Mouse (Mus musculus) right cerebral cortex, postnatal 36 days (tissue): Measurements from ENCODE around the gene Sem1.
"Not testable (repeated sequence)": the region's sequence is repeated elsewhere in the genome, so short reads cannot be mapped to it uniquely, and the experiment has no call there.

Experiments
- DNase-seq, 2 experiments: peaks; one replicate each; pipeline ENCODE4 v3.0.0; 2022; ENCODE audit warnings: low spot score in 2 of 2, mixed read lengths in 1 of 2

Sem1 gene

DNA sequence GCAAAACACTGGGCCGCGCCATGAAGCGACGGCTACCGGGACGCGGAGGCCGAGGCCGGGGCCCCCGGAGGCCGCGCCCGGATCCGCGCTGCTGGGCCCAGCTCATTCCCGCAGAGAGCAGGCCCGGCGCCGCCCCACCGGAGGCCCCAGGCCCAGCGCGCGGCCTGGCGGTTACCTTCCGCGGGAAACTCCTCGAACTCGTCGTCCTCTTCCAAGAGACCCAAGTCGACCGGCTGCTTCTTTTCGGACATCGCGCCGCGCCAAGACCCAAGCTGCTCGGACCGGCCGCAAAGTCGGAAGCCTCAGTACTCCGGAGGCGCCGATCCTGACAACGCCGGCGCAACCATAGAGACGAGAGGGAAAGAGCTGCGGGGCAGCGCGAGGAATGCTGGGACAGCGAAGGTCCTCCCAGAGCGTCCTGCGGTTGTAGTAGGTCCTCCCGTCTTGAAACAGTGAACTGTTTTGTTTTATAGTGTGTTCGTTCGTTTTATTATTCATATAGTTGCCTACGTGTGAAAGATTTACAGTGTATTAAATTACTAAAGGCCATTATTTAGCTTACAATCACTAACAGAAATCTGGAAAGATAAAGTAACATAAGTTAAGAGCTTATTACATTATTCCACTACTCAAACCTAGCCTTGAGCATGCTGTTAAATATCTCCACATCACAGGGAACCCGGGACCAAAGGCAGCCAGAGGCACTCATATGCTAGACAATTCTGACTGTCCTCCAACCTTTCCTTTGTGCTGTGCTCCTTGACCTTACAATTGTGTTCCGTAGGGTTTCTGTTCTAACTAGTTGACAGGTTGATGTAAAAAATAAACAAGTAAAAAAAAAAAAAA is at the start of gene Sem1:
Gene Sem1 (minus strand): TSS at position 360 of the 846 bp plus-strand sequence.
- DNase-seq: peak; percentile 84 to 86

GRCm38 (mm10) chr6:6622846-6623749 is 44.6 kb upstream of the Sem1 start:
- DNase-seq: no peak

DNA sequence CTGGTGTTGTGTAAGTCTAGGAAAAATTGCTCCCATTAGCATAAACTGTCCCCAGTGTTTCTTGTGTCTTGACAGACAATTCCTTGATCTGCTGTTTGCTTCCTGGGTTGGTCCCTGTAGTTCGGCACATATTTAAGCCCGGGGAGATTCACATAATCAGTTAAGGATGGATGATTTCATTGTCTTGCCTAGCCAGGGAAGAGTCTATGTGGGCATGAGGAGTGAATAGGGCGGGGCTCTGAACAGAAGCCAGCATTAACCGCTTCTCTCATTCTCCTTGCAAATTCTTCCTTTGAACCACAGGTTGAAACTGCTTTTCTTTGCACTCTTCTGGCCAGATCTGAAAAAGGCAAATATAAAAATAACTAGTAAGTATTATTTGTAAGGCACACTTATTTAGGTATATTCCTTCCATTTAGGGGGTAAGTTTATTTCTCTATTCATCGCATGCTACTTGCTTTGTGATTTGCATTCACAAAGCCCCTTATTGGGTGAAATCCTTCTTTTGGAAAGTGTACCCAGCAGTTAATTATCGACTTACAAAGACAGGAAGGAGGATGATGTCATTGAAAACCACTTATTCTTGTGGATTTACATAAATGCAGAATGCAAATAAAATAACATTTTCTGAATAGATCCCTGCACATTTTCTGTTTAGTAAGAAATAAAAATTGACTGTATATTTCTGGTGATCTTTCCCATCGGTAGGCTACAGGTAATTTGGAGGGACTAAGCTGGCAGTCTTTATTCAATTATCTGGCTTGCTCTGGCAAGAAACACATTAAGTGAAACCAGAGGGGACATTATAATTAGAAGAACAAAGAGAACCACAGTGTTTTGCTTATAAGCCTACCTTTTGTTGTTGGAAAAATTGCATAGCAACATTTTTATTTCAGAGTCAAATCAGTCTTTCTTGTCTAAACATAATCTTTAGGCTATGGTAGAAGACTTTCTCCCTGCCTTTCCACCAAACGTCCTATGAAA is 25.4 kb upstream of the Sem1 start:
- DNase-seq: no peak

DNA sequence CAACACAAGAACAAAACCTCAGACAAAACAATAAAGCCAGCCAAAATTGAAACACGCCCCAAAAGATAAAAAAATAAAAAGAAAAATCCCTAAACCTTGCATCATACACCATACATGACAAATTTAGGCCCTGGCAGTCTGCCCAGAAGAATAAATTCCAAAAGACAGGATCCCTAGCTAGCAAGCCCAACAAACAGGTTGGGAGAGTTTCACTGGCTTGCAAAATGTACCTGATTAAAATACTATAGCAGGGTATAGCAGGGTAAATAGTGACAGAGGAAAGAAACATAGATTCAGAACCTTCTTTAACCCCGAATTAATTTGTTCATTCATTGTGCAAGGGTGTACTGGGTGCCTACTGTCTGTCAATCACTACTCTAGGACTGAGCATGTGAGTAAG is 7.8 kb upstream of the Sem1 start:
- DNase-seq: no peak

DNA sequence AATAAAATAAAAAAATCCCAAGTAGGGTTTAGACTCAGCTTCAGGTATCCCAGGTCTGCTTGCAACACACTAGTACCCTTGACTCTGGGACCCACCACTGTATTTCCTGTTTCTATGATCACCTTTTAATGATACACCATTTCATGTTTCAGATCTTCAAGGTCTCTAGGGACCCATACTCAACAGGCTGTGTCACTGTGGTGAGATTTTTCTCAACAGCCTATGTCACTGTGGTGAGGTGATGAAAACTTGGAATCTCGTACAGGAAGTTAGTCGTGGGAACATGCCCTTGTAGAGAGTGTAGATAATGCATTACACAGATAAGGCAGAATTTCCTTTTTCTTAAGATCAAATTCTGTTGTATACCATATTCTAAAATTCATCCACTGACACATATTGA is 3.4 kb upstream of the Sem1 start:
- DNase-seq: no peak

DNA sequence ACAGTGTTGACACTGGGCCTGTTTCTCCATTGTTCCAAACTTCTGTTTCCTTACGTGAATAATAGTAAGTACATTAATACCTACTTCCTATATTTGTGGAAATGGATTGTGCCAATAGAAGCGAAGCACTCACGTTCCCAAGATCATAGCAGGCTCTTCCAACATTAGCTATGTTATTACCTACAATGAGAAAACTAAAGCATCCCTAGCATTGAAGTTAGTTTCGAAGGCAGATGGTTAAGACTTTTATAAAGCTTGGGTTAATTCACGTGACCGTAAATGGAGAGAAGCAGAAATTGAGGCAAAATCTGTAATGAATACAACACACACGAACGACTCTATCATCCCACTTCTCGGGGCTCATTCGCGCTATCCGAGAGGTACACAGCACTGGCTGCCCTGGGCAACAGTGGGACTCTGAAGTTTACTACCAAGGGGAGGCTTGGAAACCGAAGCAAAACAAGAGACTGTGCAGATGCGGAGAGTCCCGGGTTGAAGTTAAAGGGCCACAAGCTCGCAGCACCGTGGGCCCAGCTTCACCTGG is 650 bp downstream of the Sem1 start:
- peak in 1 of 2 experiments; percentile 7 for DNase-seq

GRCm38 (mm10) chr6:6577291-6577690 is 1.2 kb downstream of the Sem1 start:
- no peak for DNase-seq

- DNase-seq: no peak
Observed at GRCm38 (mm10) chr6:6575796-6576195, 2.7 kb downstream of the Sem1 start.

GRCm38 (mm10) chr6:6568436-6568835 is 10.0 kb downstream of the Sem1 start:
- no peak for DNase-seq

GRCm38 (mm10) chr6:6563691-6564090 is 14.8 kb downstream of the Sem1 start:
- no peak for DNase-seq

DNA sequence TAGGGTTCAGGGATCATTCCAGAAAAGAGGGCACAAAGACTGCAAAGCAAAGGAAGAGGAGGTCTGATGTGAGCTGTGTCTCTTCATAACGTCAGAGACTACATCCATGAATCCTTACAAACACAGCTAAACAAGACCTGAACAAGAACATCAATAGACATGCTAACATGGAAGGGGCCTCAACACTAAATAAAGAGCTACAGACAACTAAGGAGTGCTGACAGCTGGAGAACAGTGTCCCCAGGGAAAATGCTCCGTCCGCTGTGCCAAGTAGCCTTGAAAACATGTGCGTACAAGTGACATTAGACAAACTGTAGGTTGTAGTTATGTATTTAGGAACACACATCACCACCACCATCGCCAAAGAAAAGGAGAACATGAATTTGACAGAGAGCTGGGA is 15.7 kb downstream of the Sem1 start:
- DNase-seq: no peak

DNA sequence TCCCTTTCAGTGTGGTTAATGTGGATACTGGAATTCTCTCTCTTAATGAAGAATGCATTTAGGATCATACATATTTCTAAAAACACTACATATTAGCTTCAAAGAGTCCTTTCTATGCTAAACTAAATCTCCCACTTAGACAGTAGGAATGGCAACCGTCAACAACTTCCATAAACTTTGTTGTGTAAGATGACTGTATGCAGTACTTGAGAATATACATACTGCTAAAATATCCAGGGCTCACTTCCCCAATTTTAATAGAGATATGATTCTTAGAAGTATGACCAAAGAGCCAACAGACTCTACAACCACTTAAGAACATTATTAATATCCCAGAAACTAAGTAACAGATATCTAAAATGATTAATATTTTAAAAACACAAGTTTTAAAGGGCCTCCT is 20.8 kb downstream of the Sem1 start:
- no peak for DNase-seq

GRCm38 (mm10) chr6:6552006-6552405 is 26.5 kb downstream of the Sem1 start:
- no peak for DNase-seq

DNA sequence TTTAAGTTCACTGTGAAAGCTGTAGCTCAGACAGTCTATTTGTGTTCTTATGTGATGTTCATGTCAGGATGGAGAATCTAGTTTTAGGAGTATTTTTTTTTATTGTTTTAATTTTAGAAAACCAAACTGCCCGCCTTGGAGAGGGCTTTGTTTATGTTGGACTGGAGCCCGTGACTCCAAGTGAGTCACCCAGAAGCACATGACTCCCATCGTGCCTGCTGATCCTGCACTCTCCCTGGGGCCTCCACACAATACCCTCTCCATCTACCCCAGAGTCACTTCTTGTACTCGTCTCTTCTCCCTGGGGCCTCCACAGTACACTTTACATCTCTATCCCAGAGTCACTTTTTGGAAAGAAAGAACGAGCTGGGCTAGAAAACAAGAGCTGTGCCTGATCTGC is 30.5 kb downstream of the Sem1 start:
- DNase-seq: no peak

- peak; percentile 20 to 42 for DNase-seq
Observed at GRCm38 (mm10) chr6:6544255-6544645, 34.2 kb downstream of the Sem1 start.

- no peak for DNase-seq
Observed at GRCm38 (mm10) chr6:6543606-6544254, 34.7 kb downstream of the Sem1 start.

GRCm38 (mm10) chr6:6542133-6542532 is 36.3 kb downstream of the Sem1 start:
- no peak for DNase-seq

- DNase-seq: no peak
Observed at GRCm38 (mm10) chr6:6536781-6537466, 41.5 kb downstream of the Sem1 start.

GRCm38 (mm10) chr6:6536359-6536758 is 42.1 kb downstream of the Sem1 start:
- DNase-seq: not testable (repeated sequence)
